Mouse (Mus musculus): ENCODE data around the gene Rnf185. TPM values are rescaled to one million over a fixed set of nuclear protein-coding genes. Genes with fewer than 3 reads are reported as not detected.

The Rnf185 gene
- polyA plus RNA-seq, 1 experiment, result 12.8 TPM

GRCm38 (mm10) chr11:3471448-3471850, 19.3 kb upstream of the Rnf185 start:
- 59% methylated on average over 11 of the region's 11 CpGs for WGBS
- DNase-seq (ENCODE audit: low read depth in 1 of 2, low spot score in 2 of 2), result no peak

GRCm38 (mm10) chr11:3462846-3463245, 10.7 kb upstream of the Rnf185 start:
- H3K27ac ChIP-seq (ENCODE audit: insufficient read depth, low read length), result no peak overlapping the region
- no peaks in the 10 kb centered on the region for H3K27me3 ChIP-seq (ENCODE audit: control insufficient read depth, insufficient read depth, low read length)
- no peak overlapping the region for H3K4me3 ChIP-seq (ENCODE audit: extremely low read depth, insufficient read depth, insufficient read length)
- no peaks in the 10 kb centered on the region for H3K36me3 ChIP-seq (ENCODE audit: control insufficient read depth, insufficient read depth, low read length)
- no peak for DNase-seq (ENCODE audit: low read depth in 1 of 2, low spot score in 2 of 2)
- no peaks in the 10 kb centered on the region for H3K4me1 ChIP-seq (ENCODE audit: control insufficient read depth, insufficient read depth, insufficient read length)
- 100% methylated on average over 1 of the region's 1 CpGs for WGBS
- TF ChIP-seq CTCF (IDR thresholded peaks at IDR 0.05; ENCODE audit: extremely low read depth, insufficient read depth, insufficient read length, insufficient replicate concordance), result no peak
- no peak for TF ChIP-seq POLR2A (IDR thresholded peaks at IDR 0.05; ENCODE audit: low read depth, low read length)

More at GRCm38 (mm10) chr11:3471448-3471850, 19.3 kb upstream of the Rnf185 start:
- Histone ChIP-seq H3K4me3 (ENCODE audit: extremely low read depth, insufficient read depth, insufficient read length) (no peak overlapping the region), H3K36me3 (ENCODE audit: control insufficient read depth, insufficient read depth, low read length) (no peaks in the 10 kb centered on the region), H3K4me1 (ENCODE audit: control insufficient read depth, insufficient read depth, insufficient read length) (no peaks in the 10 kb centered on the region), H3K27ac (ENCODE audit: insufficient read depth, low read length) (no peak overlapping the region), H3K27me3 (ENCODE audit: control insufficient read depth, insufficient read depth, low read length) (no peaks in the 10 kb centered on the region)
- TF ChIP-seq CTCF (IDR thresholded peaks at IDR 0.05; ENCODE audit: extremely low read depth, insufficient read depth, insufficient read length, insufficient replicate concordance), result no peak
- TF ChIP-seq POLR2A (IDR thresholded peaks at IDR 0.05; ENCODE audit: low read depth, low read length), result no peak

GRCm38 (mm10) chr11:3459105-3459468, 6.9 kb upstream of the Rnf185 start:
- 0 out of 2 replicates have a peak, but pooled peaks cover 2% of the 10 kb centered on the region for H3K36me3 ChIP-seq (ENCODE audit: control insufficient read depth, insufficient read depth, low read length)
- H3K27me3 ChIP-seq (ENCODE audit: control insufficient read depth, insufficient read depth, low read length), result no peaks in the 10 kb centered on the region
- DNase-seq (ENCODE audit: low read depth in 1 of 2, low spot score in 2 of 2), result no peak
- H3K4me1 ChIP-seq (ENCODE audit: control insufficient read depth, insufficient read depth, insufficient read length), result no peaks in the 10 kb centered on the region
- TF ChIP-seq CTCF (IDR thresholded peaks at IDR 0.05; ENCODE audit: extremely low read depth, insufficient read depth, insufficient read length, insufficient replicate concordance) (no peak), POLR2A (IDR thresholded peaks at IDR 0.05; ENCODE audit: low read depth, low read length) (no peak)
- no peak overlapping the region for H3K27ac ChIP-seq (ENCODE audit: insufficient read depth, low read length)
- WGBS, result 70% methylated on average over 2 of the region's 2 CpGs
- H3K4me3 ChIP-seq (ENCODE audit: extremely low read depth, insufficient read depth, insufficient read length), result no peak overlapping the region

- Histone ChIP-seq H3K27me3 (ENCODE audit: control insufficient read depth, insufficient read depth, low read length) (no peaks in the 10 kb centered on the region), H3K4me3 (ENCODE audit: extremely low read depth, insufficient read depth, insufficient read length) (no peak overlapping the region), H3K36me3 (ENCODE audit: control insufficient read depth, insufficient read depth, low read length) (0 out of 2 replicates have a peak, but pooled peaks cover 2% of the 10 kb centered on the region), H3K27ac (ENCODE audit: insufficient read depth, low read length) (no peak overlapping the region), H3K4me1 (ENCODE audit: control insufficient read depth, insufficient read depth, insufficient read length) (no peaks in the 10 kb centered on the region)
- TF ChIP-seq CTCF (IDR thresholded peaks at IDR 0.05; ENCODE audit: extremely low read depth, insufficient read depth, insufficient read length, insufficient replicate concordance) (no peak), POLR2A (IDR thresholded peaks at IDR 0.05; ENCODE audit: low read depth, low read length) (no peak)
- DNase-seq (ENCODE audit: low read depth in 1 of 2, low spot score in 2 of 2), result no peak
- 87% methylated on average over 13 of the region's 13 CpGs for WGBS
These were observed 6.4 kb upstream of the Rnf185 start for GRCm38 (mm10) chr11:3458428-3459104.

- peak; percentile 23 to 68 for DNase-seq (ENCODE audit: low read depth in 1 of 2, low spot score in 2 of 2)
- Histone ChIP-seq H3K27ac (ENCODE audit: insufficient read depth, low read length) (no peak overlapping the region), H3K4me3 (ENCODE audit: extremely low read depth, insufficient read depth, insufficient read length) (no peak overlapping the region), H3K4me1 (ENCODE audit: control insufficient read depth, insufficient read depth, insufficient read length) (peaks cover 2% of the 10 kb centered on the region; the same call in 1 of the 2 replicates), H3K27me3 (ENCODE audit: control insufficient read depth, insufficient read depth, low read length) (no peaks in the 10 kb centered on the region), H3K36me3 (ENCODE audit: control insufficient read depth, insufficient read depth, low read length) (0 out of 2 replicates have a peak, but pooled peaks cover 2% of the 10 kb centered on the region)
- 36% methylated on average over 1 of the region's 1 CpGs for WGBS
- TF ChIP-seq CTCF (IDR thresholded peaks at IDR 0.05; ENCODE audit: extremely low read depth, insufficient read depth, insufficient read length, insufficient replicate concordance) (peak; percentile 61; the same call in 1 of the 2 replicates), POLR2A (IDR thresholded peaks at IDR 0.05; ENCODE audit: low read depth, low read length) (no peak)
These were observed 4.2 kb upstream of the Rnf185 start for GRCm38 (mm10) chr11:3456354-3456753.

GRCm38 (mm10) chr11:3454506-3454905, 2.3 kb upstream of the Rnf185 start:
- TF ChIP-seq POLR2A (IDR thresholded peaks at IDR 0.05; ENCODE audit: low read depth, low read length), result no peak
- TF ChIP-seq CTCF (IDR thresholded peaks at IDR 0.05; ENCODE audit: extremely low read depth, insufficient read depth, insufficient read length, insufficient replicate concordance), result no peak
- Histone ChIP-seq H3K4me3 (ENCODE audit: extremely low read depth, insufficient read depth, insufficient read length) (no peak overlapping the region), H3K36me3 (ENCODE audit: control insufficient read depth, insufficient read depth, low read length) (0 out of 2 replicates have a peak, but pooled peaks cover 2% of the 10 kb centered on the region), H3K27ac (ENCODE audit: insufficient read depth, low read length) (no peak overlapping the region), H3K27me3 (ENCODE audit: control insufficient read depth, insufficient read depth, low read length) (no peaks in the 10 kb centered on the region), H3K4me1 (ENCODE audit: control insufficient read depth, insufficient read depth, insufficient read length) (peaks cover 2% of the 10 kb centered on the region; the same call in 1 of the 2 replicates)
- DNase-seq (ENCODE audit: low read depth in 1 of 2, low spot score in 2 of 2), result no peak
- 92% methylated on average over 3 of the region's 3 CpGs for WGBS

- WGBS, result 58% methylated on average over 6 of the region's 6 CpGs
- H3K4me1 ChIP-seq (ENCODE audit: control insufficient read depth, insufficient read depth, insufficient read length), result peaks cover 2% of the 10 kb centered on the region; the same call in 1 of the 2 replicates
- no peak overlapping the region for H3K4me3 ChIP-seq (ENCODE audit: extremely low read depth, insufficient read depth, insufficient read length)
- no peak for TF ChIP-seq POLR2A (IDR thresholded peaks at IDR 0.05; ENCODE audit: low read depth, low read length)
- no peak for TF ChIP-seq CTCF (IDR thresholded peaks at IDR 0.05; ENCODE audit: extremely low read depth, insufficient read depth, insufficient read length, insufficient replicate concordance)
- H3K27me3 ChIP-seq (ENCODE audit: control insufficient read depth, insufficient read depth, low read length), result no peaks in the 10 kb centered on the region
- H3K36me3 ChIP-seq (ENCODE audit: control insufficient read depth, insufficient read depth, low read length), result 0 out of 2 replicates have a peak, but pooled peaks cover 2% of the 10 kb centered on the region
- no peak for DNase-seq (ENCODE audit: low read depth in 1 of 2, low spot score in 2 of 2)
- H3K27ac ChIP-seq (ENCODE audit: insufficient read depth, low read length), result no peak overlapping the region
These were observed 1.3 kb upstream of the Rnf185 start for GRCm38 (mm10) chr11:3453467-3453866.

Data from spleen, adult 2 months (tissue).